Mouse (Mus musculus) C2C12 (cell line): ENCODE measurements around the gene Hnrnpc.

ENCODE experiments used
- CEBPB ChIP-seq: IDR thresholded peaks from one replicate; pipeline ENCODE4 v1.6.1; 2011; ENCODE audit warnings: low read depth, mild to moderate bottlenecking, control low read depth, moderate library complexity
- CTCF ChIP-seq: IDR thresholded peaks from one replicate; pipeline ENCODE4 v1.5.1; 2011; ENCODE audit not compliant: control insufficient read depth, insufficient read depth, insufficient read length
- MYOG ChIP-seq: IDR thresholded peaks from one replicate; pipeline ENCODE4 v1.6.1; 2011; ENCODE audit not compliant: control insufficient read depth, insufficient read length; ENCODE audit errors: extremely low read depth

DNA sequence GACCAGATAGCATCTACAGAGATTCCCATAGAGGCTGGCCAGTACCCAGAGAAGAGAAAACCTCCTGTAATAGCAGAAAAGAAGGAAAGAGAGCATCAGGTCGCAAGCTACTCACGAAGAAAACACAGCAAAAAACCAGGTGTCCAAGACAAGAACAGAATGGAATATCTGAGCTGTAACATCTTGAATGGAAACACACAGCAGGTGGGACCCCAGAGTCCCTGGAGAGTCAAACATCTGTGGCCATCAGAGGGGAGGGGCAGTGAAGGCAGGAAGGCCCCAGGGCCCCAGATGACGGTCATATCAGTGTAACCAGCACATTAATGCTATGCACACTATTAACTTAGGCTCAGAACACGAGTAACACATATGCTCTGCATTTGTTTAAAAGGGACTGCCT lies 46.1 kb upstream of the Hnrnpc start:
- TF ChIP-seq CTCF (no peak), MYOG (no peak), CEBPB (no peak)
